Mouse (Mus musculus): ENCODE measurements at regions not wholly inside any gene's neighbourhood (a gene's known extent, or its start where the extent isn't known, plus 50 kb on each side); places are given as distances from the start of the nearest gene placed in this dataset.

DNA sequence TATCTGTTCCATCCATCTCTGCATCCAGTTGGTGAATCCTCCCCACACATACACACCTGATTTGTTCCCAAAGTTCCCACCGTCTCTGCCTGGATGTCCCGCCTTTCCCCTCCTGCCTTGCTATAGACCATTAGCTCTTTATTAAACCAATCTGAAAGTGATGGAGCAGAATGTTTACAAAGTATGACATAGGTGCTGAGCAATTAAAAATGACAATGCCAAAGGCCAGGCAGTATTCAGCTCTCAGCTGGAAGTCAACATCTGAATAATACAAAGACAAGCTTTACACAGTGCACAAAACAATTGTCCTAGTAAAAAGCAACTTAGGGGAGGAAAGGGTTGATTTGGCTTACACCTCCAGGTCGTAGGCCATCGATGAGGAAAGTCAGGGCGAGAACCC is 136.8 kb upstream of the Kit start:
- Histone ChIP-seq H3K4me3 (ENCODE audit: insufficient read depth, low read depth, low read length) (no peak overlapping the region), H3K4me1 (ENCODE audit: control insufficient read depth, insufficient read depth, low read length) (no peaks in the 10 kb centered on the region), H3K27ac (ENCODE audit: insufficient read depth, low read depth, low read length) (no peak overlapping the region), H3K27me3 (replicated peaks; ENCODE audit: control insufficient read depth, insufficient read depth, low read length) (no peaks in the 10 kb centered on the region), H3K36me3 (ENCODE audit: control insufficient read depth, insufficient read depth, low read length) (no peaks in the 10 kb centered on the region)
- TF ChIP-seq POLR2A (IDR thresholded peaks at IDR 0.05; ENCODE audit: low read depth, low read length) (no peak), CTCF (conservative IDR thresholded peaks at IDR 0.05; ENCODE audit: insufficient read depth, insufficient read length, low read depth, low read length) (no peak)
- WGBS, result 79% methylated on average over 5 of the region's 5 CpGs
- no peak for DNase-seq

DNA sequence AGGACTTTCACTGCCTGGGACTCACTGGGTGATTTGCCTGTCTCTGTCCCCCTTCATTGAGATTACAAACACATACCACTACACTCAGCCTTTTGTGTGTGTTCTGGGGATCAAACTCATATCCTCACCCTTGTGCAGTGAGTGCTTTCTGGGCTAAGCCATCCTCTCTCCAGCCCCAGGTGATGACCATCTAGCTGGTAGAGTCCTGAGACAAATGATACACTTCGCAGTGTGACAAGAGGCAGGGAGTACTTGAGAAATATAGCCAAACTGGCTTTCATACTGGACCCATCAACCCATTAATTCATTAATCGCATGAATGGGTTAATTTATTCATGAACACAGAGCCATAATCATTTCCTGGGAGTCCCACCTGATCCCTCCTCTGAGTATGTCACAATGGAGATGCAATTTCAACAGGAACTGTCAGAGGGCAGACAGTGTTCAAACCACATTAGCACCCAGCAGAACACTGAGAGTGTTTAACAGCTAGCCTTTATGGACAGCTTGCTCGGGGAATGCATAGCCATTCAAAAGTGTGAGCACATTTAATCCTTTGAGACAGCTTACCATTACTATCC is 130.6 kb upstream of the Kit start:
- Histone ChIP-seq H3K27ac (ENCODE audit: insufficient read depth, low read depth, low read length) (no peak overlapping the region), H3K4me1 (ENCODE audit: control insufficient read depth, insufficient read depth, low read length) (0 out of 2 replicates have a peak, but pooled peaks cover 3% of the 10 kb centered on the region), H3K36me3 (ENCODE audit: control insufficient read depth, insufficient read depth, low read length) (no peaks in the 10 kb centered on the region), H3K4me3 (ENCODE audit: insufficient read depth, low read depth, low read length) (no peak overlapping the region), H3K27me3 (replicated peaks; ENCODE audit: control insufficient read depth, insufficient read depth, low read length) (no peaks in the 10 kb centered on the region)
- WGBS, result 86% methylated on average over 3 of the region's 3 CpGs
- DNase-seq, result no peak
- no peak for TF ChIP-seq POLR2A (IDR thresholded peaks at IDR 0.05; ENCODE audit: low read depth, low read length)
- no peak for TF ChIP-seq CTCF (conservative IDR thresholded peaks at IDR 0.05; ENCODE audit: insufficient read depth, insufficient read length, low read depth, low read length)

DNA sequence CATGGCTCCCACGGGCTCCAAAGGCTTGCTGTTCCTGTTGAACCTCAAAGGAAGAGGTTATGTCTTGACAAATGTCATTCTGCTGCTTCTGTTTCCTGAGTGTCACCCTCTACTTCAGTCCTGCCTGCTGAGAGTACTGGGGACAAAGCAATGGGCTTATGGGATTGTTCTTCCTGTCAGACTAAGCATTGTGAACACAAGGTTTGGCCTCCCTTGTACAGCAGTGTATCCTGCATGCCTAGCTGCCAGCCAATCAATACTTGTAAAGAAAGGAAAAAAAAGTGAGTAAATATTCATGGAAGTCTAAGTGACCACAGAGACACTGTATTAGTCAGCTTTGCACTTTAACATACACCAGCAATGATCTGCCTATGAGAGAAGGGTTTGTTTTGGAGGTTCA is 128.3 kb upstream of the Kit start:
- TF ChIP-seq POLR2A (IDR thresholded peaks at IDR 0.05; ENCODE audit: low read depth, low read length) (no peak), CTCF (conservative IDR thresholded peaks at IDR 0.05; ENCODE audit: insufficient read depth, insufficient read length, low read depth, low read length) (no peak)
- Histone ChIP-seq H3K4me1 (ENCODE audit: control insufficient read depth, insufficient read depth, low read length) (0 out of 2 replicates have a peak, but pooled peaks cover 3% of the 10 kb centered on the region), H3K27me3 (replicated peaks; ENCODE audit: control insufficient read depth, insufficient read depth, low read length) (no peaks in the 10 kb centered on the region), H3K4me3 (ENCODE audit: insufficient read depth, low read depth, low read length) (no peak overlapping the region), H3K27ac (ENCODE audit: insufficient read depth, low read depth, low read length) (no peak overlapping the region), H3K36me3 (ENCODE audit: control insufficient read depth, insufficient read depth, low read length) (no peaks in the 10 kb centered on the region)
- no peak for DNase-seq
- 71% methylated on average over 1 of the region's 1 CpGs for WGBS

- H3K36me3 ChIP-seq (ENCODE audit: control insufficient read depth, insufficient read depth, low read length), result no peaks in the 10 kb centered on the region
- WGBS, result 76% methylated on average over 21 of the region's 21 CpGs
- no peaks in the 10 kb centered on the region for H3K27me3 ChIP-seq (replicated peaks; ENCODE audit: control insufficient read depth, insufficient read depth, low read length)
- H3K27ac ChIP-seq (ENCODE audit: insufficient read depth, low read depth, low read length), result no peak overlapping the region
- TF ChIP-seq POLR2A (IDR thresholded peaks at IDR 0.05; ENCODE audit: low read depth, low read length) (no peak), CTCF (conservative IDR thresholded peaks at IDR 0.05; ENCODE audit: insufficient read depth, insufficient read length, low read depth, low read length) (no peak)
- DNase-seq, result no peak
- H3K4me1 ChIP-seq (ENCODE audit: control insufficient read depth, insufficient read depth, low read length), result 0 out of 2 replicates have a peak, but pooled peaks cover under 1% of the 10 kb centered on the region
- no peak overlapping the region for H3K4me3 ChIP-seq (ENCODE audit: insufficient read depth, low read depth, low read length)
Measured at GRCm38 (mm10) chr5:75449913-75450525, 124.7 kb upstream of the Kit start.

DNA sequence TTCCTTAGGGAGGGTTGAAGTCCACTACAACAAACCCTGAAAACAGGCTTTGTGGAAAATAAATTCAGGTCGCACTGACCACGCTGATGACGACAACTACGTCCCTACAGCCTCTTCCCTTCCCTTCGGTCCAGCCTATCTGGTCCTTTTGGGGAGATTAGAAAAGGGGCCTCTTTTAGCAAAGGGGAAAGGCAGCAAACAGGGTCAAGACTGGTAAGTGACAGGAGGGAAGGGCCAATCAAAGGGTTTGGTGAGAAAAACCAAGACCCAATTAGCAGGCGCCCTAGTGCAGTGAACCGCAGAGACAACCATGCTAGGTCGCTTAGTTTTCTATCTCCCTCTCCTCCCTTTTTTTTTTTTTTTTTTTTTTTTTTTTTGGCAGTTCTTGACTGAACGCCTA is 124.2 kb upstream of the Kit start:
- WGBS, result 65% methylated on average over 9 of the region's 9 CpGs
- TF ChIP-seq CTCF (conservative IDR thresholded peaks at IDR 0.05; ENCODE audit: insufficient read depth, insufficient read length, low read depth, low read length), result no peak
- Histone ChIP-seq H3K4me1 (ENCODE audit: control insufficient read depth, insufficient read depth, low read length) (no peaks in the 10 kb centered on the region), H3K27ac (ENCODE audit: insufficient read depth, low read depth, low read length) (no peak overlapping the region), H3K27me3 (replicated peaks; ENCODE audit: control insufficient read depth, insufficient read depth, low read length) (no peaks in the 10 kb centered on the region), H3K36me3 (ENCODE audit: control insufficient read depth, insufficient read depth, low read length) (no peaks in the 10 kb centered on the region), H3K4me3 (ENCODE audit: insufficient read depth, low read depth, low read length) (no peak overlapping the region)
- DNase-seq, result peak; percentile 47

- no peaks in the 10 kb centered on the region for H3K4me1 ChIP-seq (ENCODE audit: control insufficient read depth, insufficient read depth, low read length)
- H3K4me3 ChIP-seq (ENCODE audit: insufficient read depth, low read depth, low read length), result no peak overlapping the region
- 45% methylated on average over 5 of the region's 5 CpGs for WGBS
Measured at GRCm38 (mm10) chr5:75451081-75451480, 123.6 kb upstream of the Kit start.

DNA sequence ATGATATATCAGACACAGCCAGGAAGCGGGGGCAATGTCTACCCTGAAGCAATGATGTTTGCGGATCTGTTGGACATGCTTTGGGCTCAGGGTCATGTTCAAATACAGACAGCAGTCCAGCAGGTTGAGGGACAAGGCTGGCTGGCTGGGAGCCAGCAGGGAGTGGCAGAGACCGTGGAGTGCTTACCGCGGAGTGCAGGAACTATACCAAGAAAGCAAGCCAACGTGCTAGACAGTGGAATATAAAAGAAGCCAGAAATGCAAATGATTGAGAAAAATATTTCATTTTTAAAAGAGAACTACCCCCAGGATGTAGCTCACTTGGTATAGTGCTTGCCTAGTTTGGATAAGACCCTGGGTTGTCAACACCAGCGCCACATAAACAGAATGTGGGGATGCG is 123.0 kb upstream of the Kit start:
- Histone ChIP-seq H3K36me3 (ENCODE audit: control insufficient read depth, insufficient read depth, low read length) (no peaks in the 10 kb centered on the region), H3K4me1 (ENCODE audit: control insufficient read depth, insufficient read depth, low read length) (no peaks in the 10 kb centered on the region), H3K27ac (ENCODE audit: insufficient read depth, low read depth, low read length) (no peak overlapping the region), H3K27me3 (replicated peaks; ENCODE audit: control insufficient read depth, insufficient read depth, low read length) (no peaks in the 10 kb centered on the region), H3K4me3 (ENCODE audit: insufficient read depth, low read depth, low read length) (no peak overlapping the region)
- TF ChIP-seq CTCF (conservative IDR thresholded peaks at IDR 0.05; ENCODE audit: insufficient read depth, insufficient read length, low read depth, low read length) (no peak), POLR2A (IDR thresholded peaks at IDR 0.05; ENCODE audit: low read depth, low read length) (no peak)
- 51% methylated on average over 8 of the region's 8 CpGs for WGBS
- peak; percentile 53 for DNase-seq

More at GRCm38 (mm10) chr5:75451081-75451480, 123.6 kb upstream of the Kit start:
- H3K36me3 ChIP-seq (ENCODE audit: control insufficient read depth, insufficient read depth, low read length), result no peaks in the 10 kb centered on the region
- no peak overlapping the region for H3K27ac ChIP-seq (ENCODE audit: insufficient read depth, low read depth, low read length)
- no peak for DNase-seq
- TF ChIP-seq CTCF (conservative IDR thresholded peaks at IDR 0.05; ENCODE audit: insufficient read depth, insufficient read length, low read depth, low read length), result no peak
- no peak for TF ChIP-seq POLR2A (IDR thresholded peaks at IDR 0.05; ENCODE audit: low read depth, low read length)
- H3K27me3 ChIP-seq (replicated peaks; ENCODE audit: control insufficient read depth, insufficient read depth, low read length), result no peaks in the 10 kb centered on the region

Measured in kidney, adult 2 months (tissue).